Mouse (Mus musculus) bone marrow, adult 2 months (tissue): ENCODE data around the gene BC005624. TPM values are rescaled to one million over a fixed set of nuclear protein-coding genes. Genes with fewer than 3 reads are reported as not detected.

Experiments used
- H3K27ac ChIP-seq: fragments of 200-500 bp; 2 replicates; pipeline ENCODE4 v1.5.1; 2012; ENCODE audit warnings: low read depth, mild to moderate bottlenecking, control low read depth, inconsistent platforms, low read length; ENCODE audit not compliant: control insufficient read depth, poor library complexity, insufficient read depth
- H3K4me1 ChIP-seq: fragments of 200-500 bp; 2 replicates; pipeline ENCODE4 v1.6.1; 2011; ENCODE audit warnings: low read length; ENCODE audit not compliant: control insufficient read depth, insufficient read depth
- H3K4me3 ChIP-seq: fragments of 200-500 bp; replicated peaks from 2 replicates; pipeline ENCODE3; 2011; ENCODE audit warnings: mild to moderate bottlenecking, low read depth, low read length, control low read depth; ENCODE audit not compliant: control insufficient read depth
- CTCF ChIP-seq: fragments of 200-500 bp; IDR thresholded peaks from 2 replicates; pipeline ENCODE4 v1.5.1; 2011; ENCODE audit warnings: low read length, control low read depth; ENCODE audit not compliant: control insufficient read depth, insufficient read depth
- POLR2A ChIP-seq: fragments of 200-500 bp; IDR thresholded peaks from 2 replicates; pipeline ENCODE4 v1.6.1; 2011; ENCODE audit warnings: low read depth, mild to moderate bottlenecking, control low read depth, low read length, borderline replicate concordance; ENCODE audit not compliant: control insufficient read depth
- WGBS: fragments of 180-500 bp; shearing (Covaris S2); methylation state at CpG from one replicate; pipeline ENCODE4 v1.1.7; 2018; 5-methylcytosine and 5-hydroxymethylcytosine counted together
- polyA plus RNA-seq: library from polyadenylated mRNA; stranded (reverse); fragments of >200 nt; gene quantifications from 2 replicates; pipeline ENCODE4 v1.2.4, GENCODE M21; 2011; ENCODE audit warnings: low replicate concordance; ENCODE audit not compliant: missing spikeins, insufficient read depth, insufficient read length

The BC005624 gene
- polyA plus RNA-seq, 1 experiment, result 35.8 TPM

DNA sequence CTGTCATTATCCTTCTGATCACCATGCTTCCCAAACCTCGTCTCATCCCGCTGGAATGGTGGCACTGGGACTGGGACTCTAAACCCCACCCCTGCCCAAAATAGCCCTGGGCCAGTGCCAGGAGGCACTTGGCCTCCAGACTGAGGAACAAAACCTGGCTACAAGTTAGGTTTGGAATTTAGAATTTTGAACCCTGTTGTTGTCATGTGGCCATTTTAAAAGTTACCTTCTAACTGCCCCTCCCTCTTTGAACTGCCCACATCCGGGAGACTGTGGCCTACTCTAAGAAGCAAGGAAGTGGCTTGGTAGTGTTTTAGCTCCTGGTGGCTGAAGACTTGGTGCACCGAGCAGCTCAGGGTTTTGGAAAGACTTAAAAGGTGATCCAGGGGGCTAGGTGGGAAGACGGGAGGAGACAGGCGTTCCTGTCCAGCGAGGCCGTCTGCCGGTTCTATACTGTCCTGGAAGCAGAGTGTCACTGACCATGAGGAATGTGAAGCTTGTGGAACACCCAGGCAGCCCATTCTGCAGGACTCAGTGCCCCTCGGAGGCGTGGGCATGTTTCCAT is 13.5 kb upstream of the BC005624 start:
- Histone ChIP-seq H3K27ac (no peak overlapping the region), H3K4me1 (no peaks in the 10 kb centered on the region), H3K4me3 (no peak overlapping the region)
- TF ChIP-seq POLR2A (no peak), CTCF (no peak)
- 75% methylated on average over 11 of the region's 11 CpGs for WGBS

DNA sequence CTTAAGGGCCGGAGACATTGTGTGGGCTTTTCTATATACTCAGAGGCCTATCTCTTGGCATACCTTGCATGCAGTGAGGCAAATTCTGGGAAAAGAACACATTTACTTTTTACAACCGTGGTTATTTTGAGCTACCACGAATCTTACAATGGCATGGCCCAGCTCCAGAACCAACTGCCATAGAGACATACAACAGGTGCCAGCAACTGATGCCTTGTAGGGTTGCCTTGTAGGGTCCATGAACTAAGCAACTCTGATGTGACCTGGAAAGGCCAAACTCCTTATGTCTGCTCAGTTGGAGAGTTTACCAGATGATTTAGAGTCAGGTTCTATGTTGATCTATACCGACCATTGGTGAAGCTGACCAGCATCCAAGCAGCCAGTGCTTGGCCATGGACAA is 12.9 kb upstream of the BC005624 start:
- no peak overlapping the region for H3K27ac ChIP-seq
- no peaks in the 10 kb centered on the region for H3K4me1 ChIP-seq
- H3K4me3 ChIP-seq, result no peak overlapping the region
- WGBS, result 88% methylated on average over 4 of the region's 4 CpGs
- TF ChIP-seq CTCF, result no peak
- no peak for TF ChIP-seq POLR2A

GRCm38 (mm10) chr2:30990221-30990620 is 8.2 kb upstream of the BC005624 start:
- no peaks in the 10 kb centered on the region for H3K4me1 ChIP-seq
- TF ChIP-seq CTCF (no peak), POLR2A (no peak)
- WGBS, result 85% methylated on average over 9 of the region's 9 CpGs

DNA sequence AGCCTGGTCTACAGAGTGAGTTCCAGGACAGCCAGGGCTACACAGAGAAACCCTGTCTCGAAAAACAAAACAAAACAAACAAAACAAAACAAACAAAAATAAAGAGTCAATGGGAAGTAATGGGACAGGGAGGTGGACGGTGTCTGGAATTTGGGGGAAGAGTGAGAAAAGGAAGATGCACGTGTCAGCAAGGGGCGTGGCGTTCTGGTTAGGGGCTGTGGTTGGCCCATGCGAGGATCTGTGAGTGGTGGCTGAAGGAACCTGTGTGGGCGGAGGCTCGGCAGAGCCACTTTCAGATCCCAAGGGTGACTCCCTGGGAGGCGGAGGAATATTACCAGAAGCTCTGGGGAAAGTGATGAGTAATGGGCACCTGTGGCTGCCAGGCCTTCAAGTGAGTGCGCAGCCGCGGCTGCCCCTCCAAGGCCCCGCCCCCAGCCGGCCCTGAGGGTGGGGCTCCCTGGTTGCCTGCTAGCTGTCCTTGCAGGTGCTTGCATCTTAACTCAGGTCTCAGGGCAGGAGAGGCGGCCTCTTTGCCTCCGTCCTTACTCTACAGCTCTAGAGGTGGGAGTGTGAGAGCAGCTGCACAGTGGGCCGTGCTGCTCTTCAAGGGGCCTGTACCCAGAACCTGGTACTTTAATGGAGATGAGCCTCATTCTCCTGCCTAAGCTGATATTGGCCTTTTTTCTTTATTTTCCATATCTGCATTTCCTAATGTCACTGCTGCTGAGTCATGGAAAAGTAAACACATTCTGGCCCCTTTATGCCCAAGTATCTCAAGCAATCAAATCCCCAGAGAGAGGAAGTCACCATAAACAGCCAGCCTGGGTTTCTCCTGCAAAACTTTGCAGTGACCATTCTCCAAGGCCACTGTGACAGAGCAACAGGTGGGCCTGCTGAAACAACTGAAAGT is 3.4 kb upstream of the BC005624 start:
- no peak overlapping the region for H3K27ac ChIP-seq
- TF ChIP-seq CTCF (no peak), POLR2A (no peak)
- H3K4me1 ChIP-seq, result peaks cover 3% of the 10 kb centered on the region
- no peak overlapping the region for H3K4me3 ChIP-seq
- WGBS, result 47% methylated on average over 17 of the region's 17 CpGs

More at GRCm38 (mm10) chr2:30990221-30990620, 8.2 kb upstream of the BC005624 start:
- no peak overlapping the region for H3K4me3 ChIP-seq
- H3K27ac ChIP-seq, result no peak overlapping the region

GRCm38 (mm10) chr2:30983024-30983423 is 1.0 kb upstream of the BC005624 start:
- no peak overlapping the region for H3K4me3 ChIP-seq
- H3K27ac ChIP-seq, result no peak overlapping the region
- WGBS, result 51% methylated on average over 7 of the region's 7 CpGs
- peaks cover 3% of the 10 kb centered on the region for H3K4me1 ChIP-seq
- TF ChIP-seq CTCF, result no peak
- no peak for TF ChIP-seq POLR2A

GRCm38 (mm10) chr2:30967352-30968327 is 14.4 kb downstream of the BC005624 start, which contains the start of gene Tor1a:
TSS of gene Tor1a (minus strand) at chr2:30967933.
- TF ChIP-seq POLR2A (peak; percentile 73; the same call in 1 of the 2 replicates), CTCF (no peak)
- peak within 1 kb of the TSS; percentile 91 for H3K27ac ChIP-seq
- 3% methylated on average over 59 of the region's 59 CpGs for WGBS
- H3K4me1 ChIP-seq, result peaks cover 3% of the 10 kb centered on the region; the same call in 1 of the 2 replicates
- peak within 1 kb of the TSS; percentile 91 for H3K4me3 ChIP-seq

DNA sequence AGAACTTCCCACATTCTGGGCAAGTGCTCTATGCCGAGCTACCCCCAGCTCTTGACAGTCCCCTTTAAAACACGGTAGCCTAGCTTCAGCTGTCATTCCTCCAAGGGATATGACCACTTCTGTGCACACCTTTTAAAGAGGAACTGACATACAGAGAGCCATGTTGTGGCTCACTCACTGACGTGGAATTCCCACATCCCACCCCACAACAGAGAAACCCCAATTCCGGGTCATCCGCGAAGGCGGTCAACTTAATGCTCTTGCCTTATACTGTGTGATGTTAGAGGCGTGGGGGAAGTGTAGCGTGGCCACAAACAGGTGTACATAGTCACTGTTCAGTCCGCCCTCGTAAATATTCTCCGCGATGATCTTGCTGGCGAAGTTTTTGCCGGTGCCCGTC is 15.2 kb downstream of the BC005624 start:
- Histone ChIP-seq H3K4me1 (peaks cover 3% of the 10 kb centered on the region; the same call in 1 of the 2 replicates), H3K27ac (peak overlapping the region; percentile 91), H3K4me3 (peak overlapping the region; percentile 91)
- no peak for TF ChIP-seq CTCF
- no peak for TF ChIP-seq POLR2A
- WGBS, result 1% methylated on average over 16 of the region's 16 CpGs

GRCm38 (mm10) chr2:30965627-30966026 is 16.4 kb downstream of the BC005624 start:
- TF ChIP-seq CTCF (no peak), POLR2A (no peak)
- 51% methylated on average over 8 of the region's 8 CpGs for WGBS
- peak overlapping the region; percentile 40 for H3K4me3 ChIP-seq
- peaks cover 3% of the 10 kb centered on the region; the same call in 1 of the 2 replicates for H3K4me1 ChIP-seq
- H3K27ac ChIP-seq, result peak overlapping the region; percentile 68
